In genomic region chr6:6603561-6604544, GRCm38 (mm10) we compare ENCODE assay signal across 17 mouse cellular contexts. TPM values are rescaled to one million over a fixed set of nuclear protein-coding genes. Genes with fewer than 3 reads are reported as not detected.
DNase-seq lines count a peak whose midpoint lies in the region; ATAC-seq and TF ChIP-seq lines count a peak whose summit lies in the region.
"Had no signal": no experiment of that assay in that cellular context is flagged by ENCODE, and none has a peak within 500 bp of the region (broad histone marks: within the 10 kb centered on the region; RNA-seq: fewer than 3 reads in every experiment).

No protein-coding gene starts in this region.

- H3K4me3 ChIP-seq in embryonic facial prominence, embryonic 14.5 days (ENCODE audit: low read depth, low read length), result no peak overlapping the region
- H3K4me3 ChIP-seq in embryonic facial prominence, embryonic 10.5 days, result no peak overlapping the region
- no peak overlapping the region for H3K4me3 ChIP-seq in forebrain, embryonic 14.5 days (ENCODE audit: low read depth, low read length)
- no peak overlapping the region for H3K4me3 ChIP-seq in hindbrain, postnatal 0 days (ENCODE audit: low read length)
- no peak overlapping the region for H3K4me3 ChIP-seq in neural tube, embryonic 13.5 days
- H3K4me3 ChIP-seq: embryonic facial prominence, embryonic 12.5 days had no signal

- no peak for TF ChIP-seq CTCF in hindbrain, postnatal 0 days (IDR thresholded peaks at IDR 0.05; ENCODE audit: low read depth)

- no peaks in the 10 kb centered on the region for H3K27me3 ChIP-seq in embryonic facial prominence, embryonic 14.5 days (replicated peaks; ENCODE audit: control insufficient read depth, insufficient read depth, low read length)
- H3K27me3 ChIP-seq in embryonic facial prominence, embryonic 10.5 days (replicated peaks; ENCODE audit: low read depth, poor library complexity, severe bottlenecking), result no peaks in the 10 kb centered on the region
- no peaks in the 10 kb centered on the region for H3K27me3 ChIP-seq in forebrain, embryonic 14.5 days (replicated peaks; ENCODE audit: control insufficient read depth, insufficient read depth, low read length)
- H3K27me3 ChIP-seq in hindbrain, postnatal 0 days (ENCODE audit: insufficient read depth, low read length), result no peaks in the 10 kb centered on the region
- H3K27me3 ChIP-seq in neural tube, embryonic 13.5 days, result no peaks in the 10 kb centered on the region
- H3K27me3 ChIP-seq: embryonic facial prominence, embryonic 12.5 days had no signal

- no peaks in the 10 kb centered on the region for H3K9me3 ChIP-seq in embryonic facial prominence, embryonic 14.5 days (ENCODE audit: control insufficient read depth, low read length)
- H3K9me3 ChIP-seq in embryonic facial prominence, embryonic 10.5 days, result no peaks in the 10 kb centered on the region
- H3K9me3 ChIP-seq in forebrain, embryonic 14.5 days (replicated peaks; ENCODE audit: control insufficient read depth, low read length), result no peaks in the 10 kb centered on the region
- no peaks in the 10 kb centered on the region for H3K9me3 ChIP-seq in hindbrain, postnatal 0 days (ENCODE audit: low read length)
- H3K9me3 ChIP-seq in neural tube, embryonic 13.5 days, result no peaks in the 10 kb centered on the region
- H3K9me3 ChIP-seq: embryonic facial prominence, embryonic 12.5 days had no signal

- no peak overlapping the region for H3K4me2 ChIP-seq in embryonic facial prominence, embryonic 14.5 days (ENCODE audit: low read depth, low read length)
- H3K4me2 ChIP-seq in forebrain, embryonic 14.5 days (ENCODE audit: low read length), result peak overlapping the region; percentile 6; the same call in 1 of the 2 replicates
- peak overlapping the region; percentile 34 for H3K4me2 ChIP-seq in hindbrain, postnatal 0 days (ENCODE audit: low read depth, low read length)
- H3K4me2 ChIP-seq in neural tube, embryonic 13.5 days, result no peak overlapping the region
- H3K4me2 ChIP-seq: embryonic facial prominence, embryonic 12.5 days; heart, embryonic 11.5 days had no signal

- DNase-seq in embryonic facial prominence, embryonic 14.5 days (ENCODE audit: low spot score), result no peak
- no peak for DNase-seq in embryonic facial prominence, embryonic 10.5 days (ENCODE audit: low spot score)
- peak; percentile 82 for DNase-seq in forebrain, embryonic 14.5 days (ENCODE audit: low spot score)
- DNase-seq in hindbrain, postnatal 0 days (ENCODE audit: low spot score), result peak; percentile 33
- no peak for DNase-seq in kidney, adult 9 months
- no peak for DNase-seq in gastrocnemius, postnatal 14 days
- DNase-seq in lung, postnatal 14 days, result no peak
- DNase-seq: cerebellum, postnatal 36 days; gastrocnemius, postnatal 25 days; kidney, adult 18-20 months; kidney, postnatal 25 days had no signal

- intact Hi-C loops in gastrocnemius, postnatal 14 days (cut with DNase I; ENCODE audit: low total_unique reads), result no loop called here

- 0 out of 2 replicates have a peak, but pooled peaks have one; percentile 26 for ATAC-seq in embryonic facial prominence, embryonic 14.5 days (ENCODE audit: low read depth)
- peak; percentile 89 for ATAC-seq in forebrain, embryonic 14.5 days
- ATAC-seq in hindbrain, postnatal 0 days, result peak; percentile 83
- ATAC-seq in neural tube, embryonic 13.5 days (ENCODE audit: low read depth), result peak; percentile 59; the same call in 1 of the 2 replicates
- ATAC-seq: lung, postnatal 0 days had no signal

- no peak overlapping the region for H3K27ac ChIP-seq in embryonic facial prominence, embryonic 14.5 days (replicated peaks; ENCODE audit: low read depth, low read length)
- no peak overlapping the region for H3K27ac ChIP-seq in embryonic facial prominence, embryonic 10.5 days (replicated peaks)
- H3K27ac ChIP-seq in forebrain, embryonic 14.5 days (ENCODE audit: low read depth, low read length), result peak overlapping the region; percentile 21; the same call in 1 of the 2 replicates
- H3K27ac ChIP-seq in hindbrain, postnatal 0 days, result no peak overlapping the region
- H3K27ac ChIP-seq in neural tube, embryonic 13.5 days (replicated peaks), result no peak overlapping the region
- H3K27ac ChIP-seq: embryonic facial prominence, embryonic 12.5 days; liver, embryonic 14.5 days; stomach, postnatal 0 days had no signal

- no peaks in the 10 kb centered on the region for H3K36me3 ChIP-seq in embryonic facial prominence, embryonic 14.5 days (ENCODE audit: control insufficient read depth, insufficient read depth, low read length)
- H3K36me3 ChIP-seq in embryonic facial prominence, embryonic 10.5 days (replicated peaks), result no peaks in the 10 kb centered on the region
- no peaks in the 10 kb centered on the region for H3K36me3 ChIP-seq in forebrain, embryonic 14.5 days (ENCODE audit: control insufficient read depth, insufficient read depth, low read length)
- no peaks in the 10 kb centered on the region for H3K36me3 ChIP-seq in hindbrain, postnatal 0 days (ENCODE audit: insufficient read depth, low read length)
- no peaks in the 10 kb centered on the region for H3K36me3 ChIP-seq in neural tube, embryonic 13.5 days
- H3K36me3 ChIP-seq: embryonic facial prominence, embryonic 12.5 days had no signal

- H3K9ac ChIP-seq in embryonic facial prominence, embryonic 14.5 days (ENCODE audit: low read depth, low read length), result no peak overlapping the region
- no peak overlapping the region for H3K9ac ChIP-seq in forebrain, embryonic 14.5 days (ENCODE audit: low read length)
- no peak overlapping the region for H3K9ac ChIP-seq in hindbrain, postnatal 0 days (replicated peaks; ENCODE audit: low read length)
- no peak overlapping the region for H3K9ac ChIP-seq in neural tube, embryonic 13.5 days
- H3K9ac ChIP-seq: embryonic facial prominence, embryonic 12.5 days; liver, embryonic 14.5 days had no signal

- 54% methylated on average over 8 of the region's 8 CpGs for WGBS in embryonic facial prominence, embryonic 14.5 days
- WGBS in embryonic facial prominence, embryonic 10.5 days, result 62% methylated on average over 8 of the region's 8 CpGs
- WGBS in forebrain, embryonic 14.5 days, result 3% methylated on average over 8 of the region's 8 CpGs
- WGBS in hindbrain, postnatal 0 days, result 21% methylated on average over 8 of the region's 8 CpGs
- 53% methylated on average over 8 of the region's 8 CpGs for WGBS in neural tube, embryonic 13.5 days

- no peaks in the 10 kb centered on the region for H3K4me1 ChIP-seq in embryonic facial prominence, embryonic 14.5 days (ENCODE audit: control insufficient read depth, insufficient read depth, low read length)
- H3K4me1 ChIP-seq in embryonic facial prominence, embryonic 10.5 days, result peaks cover 4% of the 10 kb centered on the region; the same call in 1 of the 2 replicates
- H3K4me1 ChIP-seq in forebrain, embryonic 14.5 days (ENCODE audit: control insufficient read depth, insufficient read depth, low read length), result peaks cover 3% of the 10 kb centered on the region; the same call in 1 of the 2 replicates
- peaks cover 5% of the 10 kb centered on the region; the same call in 1 of the 2 replicates for H3K4me1 ChIP-seq in hindbrain, postnatal 0 days (ENCODE audit: insufficient read depth, low read length)
- H3K4me1 ChIP-seq in neural tube, embryonic 13.5 days (replicated peaks), result peaks cover 10% of the 10 kb centered on the region

RNA-seq across cellular contexts. Expression of gene Sem1, which starts 25.4 kb away (rescaled TPM):
- 254 and 276 TPM in 2 replicates for polyA plus RNA-seq in embryonic facial prominence, embryonic 14.5 days (2014; fragmentation: Nextera tagmentation; extraction: Ambion mirVana)
- polyA plus RNA-seq in embryonic facial prominence, embryonic 10.5 days (2016; fragmentation: Nextera tagmentation; extraction: Ambion mirVana), result 281 and 286 TPM in 2 replicates
- polyA plus RNA-seq in forebrain, embryonic 14.5 days (2014; fragmentation: Nextera tagmentation; extraction: Ambion mirVana), result 219 and 261 TPM in 2 replicates
- 35.9 and 38.5 TPM in 2 replicates for total RNA-seq in hindbrain, postnatal 0 days (2014; rRNA removed)
- 147 and 150 TPM in 2 replicates for polyA plus RNA-seq in hindbrain, postnatal 0 days (2015; fragmentation: Nextera tagmentation; extraction: Ambion mirVana)
- 173 and 179 TPM in 2 replicates for polyA plus RNA-seq in neural tube, embryonic 13.5 days (2015; fragmentation: Nextera tagmentation; extraction: Ambion mirVana)
- 10 to 100 TPM; 65.8 to 66.5 TPM for total RNA-seq in gastrocnemius, postnatal 14 days (2021)

Comparison
In these comparisons a context has a peak if more than half of its experiments do, and no peak if none do; other contexts are left out.
1. ATAC-seq: peak in every context shown above with its lines; median percentile 89 in forebrain, embryonic 14.5 days; 83 in hindbrain, postnatal 0 days; 59 in neural tube, embryonic 13.5 days; 26 in embryonic facial prominence, embryonic 14.5 days.
2. DNase-seq: peak in forebrain, embryonic 14.5 days (single experiment) and hindbrain, postnatal 0 days (single experiment); none in embryonic facial prominence, embryonic 14.5 days (single experiment), embryonic facial prominence, embryonic 10.5 days (single experiment), kidney, adult 9 months (single experiment), gastrocnemius, postnatal 14 days (single experiment) and lung, postnatal 14 days (single experiment).
3. H3K4me2 ChIP-seq: peak in forebrain, embryonic 14.5 days (single experiment) and hindbrain, postnatal 0 days (single experiment); none in embryonic facial prominence, embryonic 14.5 days (single experiment) and neural tube, embryonic 13.5 days (single experiment).